Mouse (Mus musculus) lung, adult 2 months (tissue): ENCODE measurements around the gene Cyp2b10.

ENCODE experiments used
- CTCF ChIP-seq: fragments of 200-500 bp; IDR thresholded peaks from 2 replicates; pipeline ENCODE4 v1.5.1; 2011; ENCODE audit warnings: mild to moderate bottlenecking, low read length, control low read depth; ENCODE audit not compliant: insufficient read depth
- POLR2A ChIP-seq: fragments of 200-500 bp; IDR thresholded peaks from 2 replicates; pipeline ENCODE4 v1.6.1; 2011; ENCODE audit warnings: low read depth, mild to moderate bottlenecking, control low read depth, low read length, borderline replicate concordance; ENCODE audit errors: extremely low read depth

- TF ChIP-seq POLR2A (no peak), CTCF (no peak)
These were observed 10.0 kb downstream of the Cyp2b10 start for GRCm38 (mm10) chr7:25907380-25907779.
